Mouse (Mus musculus): ENCODE results near the gene Arid4a.

DNA sequence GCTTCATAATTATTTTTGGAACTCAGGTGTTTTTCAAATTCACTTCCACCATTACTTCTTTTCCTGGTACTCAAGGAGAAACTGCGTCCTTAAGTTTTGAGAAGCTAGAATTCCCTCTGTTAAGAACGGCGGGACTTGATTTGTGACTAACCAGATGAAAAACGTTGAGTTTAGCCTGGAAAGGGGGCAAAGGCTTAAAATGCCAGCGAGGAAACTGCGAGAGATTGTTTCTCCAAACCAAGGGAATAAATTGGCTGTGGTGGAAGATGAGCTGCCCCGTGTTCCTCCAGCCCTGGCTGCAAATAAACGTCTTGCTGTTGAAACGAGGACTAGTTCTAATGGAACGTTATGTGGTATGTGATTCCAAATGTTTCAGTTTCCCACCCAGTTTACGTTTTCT, 121.9 kb downstream of the Arid4a start:
- TF ChIP-seq CTCF (IDR thresholded peaks at IDR 0.05; ENCODE audit: borderline replicate concordance, control insufficient read depth, extremely low read depth, insufficient read depth, low read length, poor library complexity) (no peak), POLR2A (IDR thresholded peaks at IDR 0.05; ENCODE audit: control insufficient read depth, extremely low read depth, insufficient read depth, low read length, poor library complexity) (no peak)

All from thymus, adult 2 months (tissue).